Mouse (Mus musculus): Measurements from ENCODE around the gene Srsf2.
"Not testable (repeated sequence)": the region's sequence is repeated elsewhere in the genome, so short reads cannot be mapped to it uniquely, and the experiment has no call there.

The Srsf2 gene

DNA sequence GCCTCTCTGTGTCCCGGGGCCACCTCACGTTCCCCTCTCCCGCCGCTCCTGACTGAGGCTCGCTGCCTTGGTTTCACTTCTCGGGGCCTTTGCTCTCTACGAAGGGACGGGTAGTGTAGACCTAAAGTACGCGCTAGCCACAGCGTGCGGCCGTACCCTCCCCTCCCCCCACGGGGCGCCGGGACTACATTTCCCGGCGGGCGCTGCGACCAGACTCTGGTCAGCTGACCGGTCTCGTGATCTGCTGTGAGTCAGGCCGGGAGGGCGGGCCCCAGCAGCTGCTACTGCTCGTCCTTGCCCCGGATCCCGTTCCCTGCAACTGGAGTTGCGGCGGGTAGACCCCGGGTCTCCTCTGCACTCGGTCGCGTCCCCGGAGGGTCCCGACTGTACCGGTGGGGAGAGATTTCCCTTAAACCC is 626 bp upstream of the Srsf2 start:
- DNase-seq (ENCODE audit: low spot score in 2 of 2), result peak; percentile 96 to 98

DNA sequence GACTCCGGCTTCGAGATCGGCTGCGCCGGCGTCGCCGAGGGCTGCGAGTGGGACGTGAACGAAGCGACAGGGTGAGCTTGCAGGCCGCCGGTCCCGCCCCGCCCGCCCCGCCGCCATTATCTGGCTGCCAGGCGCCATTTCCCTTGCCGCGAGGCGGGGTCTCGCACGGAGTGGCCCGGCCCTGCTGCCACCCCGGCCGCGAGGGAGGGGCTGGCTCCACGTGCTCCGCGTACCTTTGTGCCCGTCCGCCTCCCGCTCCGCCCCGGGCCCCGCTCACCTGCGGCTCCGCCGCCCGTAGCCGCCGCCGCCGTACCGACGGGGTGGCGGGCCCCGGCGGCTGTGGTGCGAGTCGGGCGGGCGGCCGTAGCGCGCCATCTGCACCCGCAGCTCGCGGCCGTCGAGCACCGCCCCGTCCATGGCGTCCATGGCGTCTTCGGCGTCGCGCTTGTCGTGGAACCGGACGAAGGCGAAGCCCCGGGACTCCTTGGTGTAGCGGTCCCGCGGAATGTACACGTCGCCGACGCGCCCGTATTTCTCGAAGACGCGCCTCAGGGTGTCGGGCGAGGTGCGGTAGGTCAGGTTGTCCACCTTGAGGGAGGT is 503 bp downstream of the Srsf2 start, which contains the start of gene Mfsd11:
TSS of gene Mfsd11 (plus strand) at position 150 of the 600 bp plus-strand sequence.
- DNase-seq (ENCODE audit: low spot score in 2 of 2), result peak; percentile 83 to 91

DNA sequence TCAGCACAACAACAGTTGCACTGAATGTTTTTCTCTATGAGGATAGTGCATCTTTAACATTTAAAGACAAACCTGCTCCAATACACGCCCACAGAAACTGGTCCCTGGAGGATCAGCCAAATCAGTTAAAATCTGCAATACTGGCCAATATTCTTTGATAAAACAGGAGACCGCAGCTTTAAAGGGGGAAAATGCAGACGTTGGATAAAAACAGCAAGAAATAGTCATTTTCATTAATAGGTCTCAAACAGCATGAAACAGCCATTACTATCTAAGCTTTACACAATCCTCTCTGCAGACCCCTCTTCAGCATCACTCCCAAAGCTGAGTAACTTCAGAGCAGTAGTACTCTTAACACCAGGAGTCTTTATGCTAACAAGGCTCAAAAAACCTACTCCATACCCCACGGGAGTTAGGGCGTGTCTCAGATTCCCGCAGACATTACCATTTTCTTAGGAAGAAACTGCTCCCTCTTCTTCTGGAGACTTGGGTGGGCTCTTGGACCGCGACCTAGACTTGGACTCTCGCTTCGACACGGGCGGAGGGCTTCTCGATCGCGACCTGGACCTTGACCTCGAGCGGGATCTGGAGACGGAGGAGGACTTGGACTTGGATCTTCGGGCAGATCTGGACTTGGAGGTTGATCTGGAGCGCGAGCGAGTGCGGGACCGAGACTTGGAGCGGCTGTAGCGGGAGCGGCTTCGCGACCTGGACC is 1.2 kb downstream of the Srsf2 start:
- no peak for DNase-seq (ENCODE audit: low spot score in 2 of 2)

DNA sequence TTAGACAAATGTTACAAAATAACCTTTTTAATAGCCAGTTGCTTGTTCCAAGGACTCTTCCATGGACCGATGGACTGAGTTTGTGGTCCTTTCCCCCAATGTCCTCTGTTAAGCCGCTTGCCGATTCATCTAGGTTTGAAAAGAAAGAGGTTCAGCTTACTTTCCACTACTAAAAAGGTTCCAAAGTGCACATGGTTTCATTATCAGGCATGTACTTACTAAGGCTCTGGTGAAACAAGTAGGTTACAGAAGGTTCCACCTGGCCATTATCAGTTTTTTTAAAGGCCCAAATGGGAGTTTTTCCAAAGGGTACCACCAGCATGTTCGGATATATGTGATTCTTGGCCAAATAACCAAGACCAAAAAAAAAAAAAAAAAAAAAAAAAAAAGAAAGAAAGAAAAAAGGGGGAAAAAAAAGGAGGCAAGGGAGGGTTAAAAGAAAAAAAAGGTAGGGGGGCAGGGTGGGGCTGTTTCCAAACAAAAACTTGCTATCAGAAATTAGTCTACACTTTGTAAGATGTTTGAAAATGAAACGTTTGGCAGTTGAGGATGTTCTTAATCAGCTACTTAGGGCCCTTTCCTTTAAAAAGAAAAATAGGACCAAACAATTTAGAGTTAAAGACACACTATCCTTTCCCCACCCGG is 1.9 kb downstream of the Srsf2 start:
- no peak for DNase-seq (ENCODE audit: low spot score in 2 of 2)

DNA sequence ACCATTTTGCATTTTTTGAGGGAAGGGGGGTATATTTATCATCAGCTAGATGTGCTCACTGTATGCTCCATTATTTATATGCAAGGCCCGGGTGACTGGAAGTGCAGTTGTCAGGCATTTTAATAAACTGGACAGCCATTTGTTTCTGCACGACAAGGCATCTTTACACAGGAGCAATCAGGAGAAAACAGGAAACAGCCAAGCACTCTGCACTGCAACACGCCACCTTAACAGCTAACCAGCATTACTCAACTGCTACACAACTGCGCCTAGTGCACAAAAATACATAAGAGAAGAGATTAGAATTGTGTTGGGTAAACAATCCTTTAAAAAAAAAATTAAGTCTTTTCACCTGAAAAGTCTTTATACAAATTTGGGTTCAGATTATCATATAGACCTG is 2.8 kb downstream of the Srsf2 start:
- no peak for DNase-seq (ENCODE audit: low spot score in 2 of 2)

DNA sequence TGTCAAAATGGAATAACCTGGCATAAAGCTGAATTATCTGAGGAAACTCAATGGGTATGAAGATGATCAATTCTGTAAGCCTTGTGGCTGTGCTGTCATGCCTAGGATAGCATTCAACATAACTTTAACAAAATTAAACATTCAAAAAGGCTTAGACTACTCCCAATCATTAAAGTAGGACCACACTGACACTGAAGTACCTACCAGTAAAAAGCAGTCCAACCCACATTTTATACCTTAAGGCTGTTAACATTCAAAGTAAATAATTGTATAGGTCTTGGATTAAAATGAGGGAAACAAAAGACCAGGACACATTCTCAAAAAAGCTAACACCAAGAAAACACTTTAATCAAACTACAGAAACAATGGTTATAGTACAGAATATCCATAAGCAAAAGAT is 3.3 kb downstream of the Srsf2 start:
- no peak for DNase-seq (ENCODE audit: low spot score in 2 of 2)

DNA sequence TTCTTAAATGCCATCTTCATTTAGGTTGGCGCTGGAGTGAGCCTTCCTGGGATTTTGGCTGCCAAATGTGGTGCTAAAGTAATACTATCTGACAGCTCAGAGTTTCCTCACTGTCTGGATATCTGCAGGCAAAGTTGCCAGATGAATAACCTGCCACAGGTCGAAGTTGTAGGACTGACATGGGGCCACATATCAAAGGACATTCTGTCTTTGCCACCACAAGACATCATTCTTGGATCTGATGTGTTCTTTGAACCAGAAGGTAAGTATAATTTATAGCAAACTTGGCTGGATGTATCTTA is 4.1 kb downstream of the Srsf2 start:
- DNase-seq (ENCODE audit: low spot score in 2 of 2), result not testable (repeated sequence)

DNA sequence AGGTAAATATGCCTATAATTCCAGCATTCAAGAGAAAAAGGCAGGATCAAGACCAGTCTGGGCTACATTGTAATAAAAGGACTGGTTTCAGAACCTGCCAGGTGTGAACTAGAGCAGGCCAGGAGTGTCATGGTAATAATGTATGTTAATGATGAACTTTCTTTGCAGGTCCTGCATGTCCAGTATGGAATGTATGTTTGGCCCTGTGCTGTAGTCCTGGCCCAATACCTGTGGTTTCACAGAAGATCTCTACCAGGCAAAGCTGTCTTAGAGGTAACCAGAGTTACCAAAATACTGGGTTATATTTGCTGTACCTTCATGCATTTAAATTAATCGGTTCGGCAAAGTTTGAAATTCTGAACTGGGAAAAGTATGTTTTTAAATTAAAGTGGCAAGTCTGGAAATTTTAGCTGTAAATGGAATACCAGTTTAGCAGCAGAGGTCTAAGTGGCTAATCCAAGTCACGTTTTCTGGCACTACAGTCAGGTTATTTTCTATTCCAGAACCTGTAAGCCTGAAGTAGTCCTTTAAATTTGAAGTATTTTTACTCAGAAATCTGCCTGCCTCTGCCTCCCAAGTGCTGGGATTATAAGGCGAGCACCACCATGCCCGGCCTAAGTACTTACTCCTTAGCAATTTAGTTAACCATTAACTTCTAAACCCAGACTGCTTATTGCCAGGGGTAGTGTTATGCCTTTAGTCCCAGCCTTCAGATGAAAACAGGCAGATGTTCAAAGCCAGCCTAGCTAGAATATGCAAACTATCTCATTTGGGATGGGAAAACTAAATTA is 4.6 kb downstream of the Srsf2 start:
- no peak for DNase-seq (ENCODE audit: low spot score in 2 of 2)

DNA sequence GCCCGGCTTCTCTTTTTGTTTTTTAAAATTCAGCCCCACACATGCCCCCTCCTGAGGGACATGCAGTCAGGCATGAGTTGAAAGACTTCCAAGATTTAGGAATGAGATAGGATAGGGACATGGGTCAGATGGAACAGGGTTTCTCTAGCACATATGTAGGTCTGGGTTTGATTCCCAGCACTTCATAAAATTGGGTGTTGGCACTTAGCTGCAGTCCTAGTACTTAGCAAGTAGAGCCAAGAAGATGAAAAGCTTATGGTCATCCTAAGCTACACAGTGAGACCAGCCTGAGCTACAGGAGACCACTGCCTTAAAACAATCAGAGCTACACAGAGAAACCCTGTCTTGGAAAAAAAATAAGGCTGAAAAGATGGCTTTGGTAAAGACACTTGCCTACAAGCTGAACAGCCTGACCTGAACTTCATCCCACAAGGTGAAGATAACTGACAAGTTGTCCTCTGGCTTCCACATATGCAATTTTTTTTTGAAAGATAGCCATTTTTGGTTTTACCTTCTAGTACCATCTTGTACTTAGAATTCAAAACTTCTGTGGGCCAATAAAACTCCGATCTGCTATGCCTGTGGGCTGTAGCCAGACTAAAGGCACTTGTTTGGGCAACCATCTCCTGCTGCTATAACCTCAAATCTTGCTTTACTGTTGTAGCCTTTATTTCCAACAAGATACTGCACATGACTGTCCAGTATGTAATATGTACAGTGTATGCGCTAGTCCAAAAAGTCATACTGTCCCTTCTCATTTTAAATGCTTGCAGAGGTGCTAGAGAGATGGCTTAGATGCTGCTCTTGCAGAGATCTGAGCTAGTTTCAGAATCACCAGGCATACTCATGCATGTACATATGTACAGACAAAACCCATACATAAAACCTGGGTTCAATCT is 5.5 kb downstream of the Srsf2 start:
- DNase-seq (ENCODE audit: low spot score in 2 of 2), result no peak

DNA sequence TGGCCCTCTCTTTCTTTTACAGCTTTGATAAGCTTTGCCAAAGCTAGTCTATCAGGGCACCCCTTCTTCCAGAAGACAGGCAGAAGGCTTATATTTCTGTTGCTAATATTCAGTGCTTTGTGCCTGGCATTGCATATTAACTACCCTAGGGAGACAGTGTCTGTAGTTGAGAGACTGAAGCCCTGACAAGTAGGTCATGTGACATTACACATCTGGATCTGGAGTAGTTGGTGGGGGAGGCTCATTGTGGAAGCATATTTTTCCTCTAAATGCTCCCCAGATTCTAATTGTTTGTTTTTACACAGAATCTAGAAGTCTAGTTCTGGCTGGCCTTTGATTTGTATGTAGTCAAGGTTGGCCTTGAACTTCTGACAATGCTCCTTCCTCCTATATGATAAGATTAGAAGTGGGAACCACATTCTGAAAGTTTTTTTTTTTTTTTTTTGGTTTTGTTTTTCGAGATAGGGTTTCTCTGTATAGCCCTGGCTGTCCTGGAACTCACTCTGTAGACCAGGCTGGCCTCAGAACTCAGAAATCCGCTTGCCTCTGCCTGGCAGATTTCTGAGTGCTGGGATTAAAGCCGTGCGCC is 6.2 kb downstream of the Srsf2 start:
- no peak for DNase-seq (ENCODE audit: low spot score in 2 of 2)

DNA sequence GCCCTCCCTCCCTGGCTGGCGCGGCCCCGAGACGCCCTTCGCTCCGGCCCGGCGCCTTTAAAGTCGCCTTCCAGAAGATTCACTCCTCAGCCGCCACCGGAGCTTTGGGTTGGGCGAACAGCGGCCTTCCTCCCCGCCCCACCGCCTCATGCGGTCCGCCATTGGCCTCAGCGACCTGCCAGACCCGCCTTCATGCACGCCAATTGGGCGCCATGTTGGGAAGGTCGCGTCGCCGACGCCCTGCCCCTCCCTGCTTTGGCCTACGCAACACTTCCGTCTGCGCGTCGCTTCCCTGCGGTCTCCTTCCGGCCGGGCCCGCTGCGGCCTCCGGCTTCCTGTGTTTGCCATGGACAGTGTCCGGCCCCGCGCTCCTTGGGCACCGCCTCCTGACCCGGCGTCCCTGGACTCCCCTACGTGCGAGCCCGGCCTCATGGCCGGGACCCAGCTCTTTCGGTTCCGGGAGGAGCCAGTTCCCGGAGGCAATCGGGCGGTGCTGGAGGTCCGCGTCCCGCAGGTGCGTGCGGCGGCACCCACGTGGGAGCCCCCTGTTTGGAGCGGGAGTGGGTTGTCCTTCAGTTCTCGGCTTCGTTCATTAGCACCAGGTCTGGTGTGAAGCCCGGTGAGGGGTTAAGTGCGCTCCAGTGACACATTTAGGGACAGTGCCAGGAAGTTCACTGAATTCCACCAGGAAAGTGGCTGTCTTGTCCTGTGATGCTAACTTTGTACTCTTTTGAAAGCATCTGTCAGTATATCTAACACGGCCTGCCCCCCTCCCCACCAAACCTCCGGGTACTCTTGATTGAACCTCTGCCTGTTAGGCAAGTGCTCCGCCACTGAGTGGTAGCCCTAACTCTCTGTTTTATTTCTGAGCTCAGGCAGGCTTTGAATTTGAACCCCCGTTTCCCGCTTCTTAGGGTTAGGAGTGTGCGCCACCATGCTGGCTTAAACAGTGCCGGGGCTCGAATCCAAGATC is 9.3 kb downstream of the Srsf2 start, which contains the start of the genes Mettl23 and Jmjd6:
TSS of gene Mettl23 (plus strand) at position 18 of the 973 bp plus-strand sequence.
TSS of gene Jmjd6 (minus strand) at position 189 of the 973 bp plus-strand sequence.
- DNase-seq (ENCODE audit: low spot score in 2 of 2), result peak; percentile 97

DNA sequence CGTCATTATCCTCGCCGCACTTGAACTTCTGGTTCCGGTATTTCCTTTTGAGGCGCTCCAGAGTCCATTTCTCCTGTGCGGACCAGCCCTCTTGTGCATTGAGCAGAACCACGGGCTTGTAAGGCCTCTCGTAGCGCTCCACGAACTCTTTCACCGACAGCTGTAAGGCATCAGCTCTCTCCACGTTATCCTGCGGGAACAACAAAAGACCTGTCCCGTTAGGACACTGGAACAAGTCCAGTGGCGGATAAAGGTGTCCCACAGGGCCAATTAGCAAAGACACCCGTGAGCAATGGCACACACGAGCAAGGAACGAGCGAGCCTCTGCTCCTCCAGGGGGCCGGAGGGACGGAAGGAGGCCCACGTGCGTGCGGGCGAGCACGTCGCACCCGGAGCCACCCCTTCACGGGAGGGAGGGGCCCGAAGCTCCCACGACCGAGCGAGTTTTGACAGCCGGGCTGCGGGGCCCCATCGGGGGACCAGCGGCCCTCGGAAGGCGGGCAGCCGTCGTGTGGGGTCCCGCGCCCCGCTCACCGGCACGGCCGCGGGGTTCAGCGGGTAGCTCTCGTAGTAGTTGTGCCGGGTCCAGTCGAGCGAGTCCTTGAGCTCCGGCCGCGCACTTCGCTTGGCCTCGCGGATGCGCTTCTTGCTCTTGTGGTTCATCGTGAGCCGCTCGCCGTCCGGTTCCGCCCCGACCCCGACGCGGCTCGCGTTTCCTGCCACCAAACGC is 10.2 kb downstream of the Srsf2 start:
- peak; percentile 69 to 85 for DNase-seq (ENCODE audit: low spot score in 2 of 2)

DNA sequence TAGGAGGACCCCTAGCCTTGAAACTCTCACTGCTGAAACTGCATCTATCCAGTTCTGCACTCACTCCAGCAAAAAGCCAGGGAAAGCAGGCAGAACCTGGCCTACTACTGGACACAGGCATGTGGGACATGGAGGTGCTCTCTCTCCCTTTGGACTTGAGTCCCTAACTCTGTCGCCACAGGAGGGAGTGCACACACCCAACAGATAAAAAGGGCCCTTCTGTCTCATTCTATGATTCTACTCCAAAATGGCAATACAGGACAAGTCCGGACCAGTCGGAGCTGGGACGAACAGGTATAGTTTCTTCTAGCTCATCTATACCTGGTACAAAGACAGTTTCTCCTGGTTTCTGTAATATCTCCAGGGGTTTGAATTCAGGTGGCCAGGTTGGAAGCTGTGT is 12.1 kb downstream of the Srsf2 start:
- DNase-seq (ENCODE audit: low spot score in 2 of 2), result no peak

DNA sequence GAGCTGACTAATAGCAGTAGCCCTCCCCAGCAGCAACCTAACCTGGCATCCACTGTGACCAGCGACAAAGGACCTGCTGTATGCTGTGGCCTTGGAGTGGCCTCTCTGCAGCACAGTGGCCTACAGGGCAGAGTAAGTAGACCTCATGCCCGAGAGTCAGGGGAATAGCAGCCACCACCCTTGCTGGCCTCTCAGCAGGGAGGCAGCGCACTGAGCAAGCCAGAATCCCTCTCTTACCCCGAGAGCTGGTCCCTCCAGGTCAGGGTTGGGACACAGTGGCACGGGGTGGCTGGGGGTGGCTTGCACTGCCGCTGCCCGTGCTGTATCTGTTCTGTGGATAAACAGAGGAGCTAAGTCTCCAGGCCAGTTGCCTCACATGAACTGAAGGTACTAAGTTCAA is 13.3 kb downstream of the Srsf2 start:
- DNase-seq (ENCODE audit: low spot score in 2 of 2), result no peak

DNA sequence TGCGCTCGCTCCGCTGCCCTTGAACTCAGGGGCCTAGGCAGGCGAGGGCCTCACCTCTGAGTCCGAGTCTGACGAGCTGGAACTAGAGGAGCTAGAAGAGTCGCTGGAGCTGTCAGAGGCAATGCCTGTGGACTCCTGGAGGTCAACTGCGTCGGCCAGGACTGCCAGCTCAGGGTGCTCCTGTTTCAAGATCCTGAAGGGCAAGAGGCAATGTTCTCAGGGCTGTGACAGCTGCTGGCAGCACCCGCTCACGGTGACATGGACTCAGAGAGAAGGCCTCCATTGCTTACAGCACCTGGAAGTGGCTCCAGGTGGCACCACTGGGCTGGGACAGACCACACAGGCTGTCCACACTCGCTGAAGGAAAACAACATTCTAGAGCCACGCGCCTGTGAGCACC is 14.0 kb downstream of the Srsf2 start:
- DNase-seq (ENCODE audit: low spot score in 2 of 2), result no peak

DNA sequence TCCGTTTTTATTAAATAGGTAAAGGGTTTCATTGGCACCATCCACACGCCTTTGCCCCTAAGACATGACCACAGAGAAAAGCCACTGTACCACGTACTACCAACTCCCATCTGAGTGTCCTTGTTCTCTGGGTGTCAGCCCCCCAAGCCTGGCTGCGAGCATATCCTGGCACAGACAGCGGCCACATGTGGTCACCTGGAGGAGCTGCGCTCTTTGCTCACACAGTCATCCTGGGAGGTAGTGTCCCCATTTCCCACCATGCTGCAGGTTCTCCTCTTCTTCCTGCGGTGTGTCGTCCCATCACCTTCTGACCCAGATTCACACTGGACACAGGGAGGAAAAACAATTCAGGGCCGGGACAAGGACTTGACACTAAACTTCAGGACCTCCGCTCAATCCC is 15.5 kb downstream of the Srsf2 start:
- DNase-seq (ENCODE audit: low spot score in 2 of 2), result no peak

DNA sequence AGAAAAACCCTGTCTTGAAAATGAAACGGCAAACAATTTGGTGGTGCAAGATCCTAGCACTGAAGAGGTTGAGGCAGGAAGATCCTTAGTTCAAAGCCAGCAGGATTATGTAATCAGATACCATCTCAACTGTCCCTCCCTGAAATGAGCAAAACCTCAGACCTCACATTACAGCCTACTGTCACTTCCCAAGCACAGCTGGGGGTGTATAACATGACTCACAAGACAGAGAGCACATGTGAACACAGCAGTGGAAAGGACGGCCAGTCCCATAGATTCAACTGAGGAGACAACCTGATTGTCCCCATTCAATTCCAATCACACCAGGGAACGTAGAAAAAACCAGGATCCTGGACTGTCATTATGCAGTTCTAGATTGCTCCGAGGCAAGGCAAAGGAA is 16.6 kb downstream of the Srsf2 start:
- no peak for DNase-seq (ENCODE audit: low spot score in 2 of 2)

DNA sequence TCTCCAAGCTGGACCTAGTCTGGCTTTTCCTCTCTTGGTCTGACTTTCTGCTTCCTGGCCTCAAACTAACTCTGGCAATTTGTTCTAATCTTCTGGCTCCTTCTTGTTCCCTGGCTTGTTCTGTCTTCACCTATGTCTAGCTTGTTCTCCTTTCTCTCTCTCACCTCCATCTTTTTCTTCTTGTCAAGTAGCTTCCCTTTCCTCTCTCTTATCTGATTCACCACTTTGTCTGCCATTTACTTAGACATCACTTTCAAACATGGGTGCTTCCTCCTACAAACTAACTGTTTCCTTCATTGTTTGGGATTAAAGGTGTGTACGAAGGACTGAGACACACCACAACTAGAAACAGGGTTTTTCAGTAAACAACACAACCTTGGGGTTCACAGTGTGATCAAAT is 17.9 kb downstream of the Srsf2 start:
- no peak for DNase-seq (ENCODE audit: low spot score in 2 of 2)

DNA sequence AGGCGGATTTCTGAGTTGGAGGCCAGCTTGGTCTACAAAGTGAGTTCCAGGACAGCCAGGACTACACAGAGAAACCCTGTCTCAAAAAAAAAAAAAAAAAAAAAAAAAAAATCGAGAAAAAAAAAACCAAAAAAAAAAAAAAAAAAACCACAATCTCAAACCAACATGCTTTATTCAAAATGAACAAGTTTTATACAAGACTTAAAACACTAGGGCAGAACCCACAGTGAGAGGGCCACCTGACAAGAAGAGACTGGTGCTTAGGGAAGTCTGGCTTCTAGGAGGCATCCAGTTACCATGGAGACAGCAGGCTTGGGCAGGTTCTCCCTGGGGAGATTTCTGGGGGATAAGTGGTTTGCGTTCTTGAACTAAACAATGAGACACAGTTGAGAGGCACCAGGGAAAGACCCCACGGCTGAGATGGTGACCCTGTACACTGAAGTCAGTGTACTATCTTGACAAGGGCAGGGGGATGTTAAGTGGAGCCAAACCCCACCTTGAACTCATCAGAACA is 20.7 kb downstream of the Srsf2 start:
- no peak for DNase-seq (ENCODE audit: low spot score in 2 of 2)
